In genomic region chr16:32508506-32509065, GRCm38 (mm10) we compare ENCODE assay signal across 12 mouse cellular contexts. TPM values are rescaled to one million over a fixed set of nuclear protein-coding genes. Genes with fewer than 3 reads are reported as not detected.
DNase-seq lines count a peak whose midpoint lies in the region; ATAC-seq and TF ChIP-seq lines count a peak whose summit lies in the region.
"Had no signal": no experiment of that assay in that cellular context is flagged by ENCODE, and none has a peak within 500 bp of the region (broad histone marks: within the 10 kb centered on the region; RNA-seq: fewer than 3 reads in every experiment).

No protein-coding gene starts in this region.

- TF ChIP-seq CTCF in lung, embryonic 14.5 days (IDR thresholded peaks at IDR 0.05; ENCODE audit: low read depth) = no peak
- no peak for TF ChIP-seq CTCF in lung, adult 2 months (IDR thresholded peaks at IDR 0.05; ENCODE audit: insufficient read depth, low read length)
- TF ChIP-seq CTCF in bone marrow, adult 2 months (IDR thresholded peaks at IDR 0.05; ENCODE audit: control insufficient read depth, insufficient read depth, low read length) = no peak
- no peak for TF ChIP-seq CTCF in hindbrain, postnatal 0 days (IDR thresholded peaks at IDR 0.05; ENCODE audit: low read depth)

- H3K36me3 ChIP-seq in lung, embryonic 14.5 days (ENCODE audit: insufficient read depth) = no peaks in the 10 kb centered on the region
- H3K36me3 ChIP-seq in hindbrain, postnatal 0 days (ENCODE audit: insufficient read depth, low read length) = no peaks in the 10 kb centered on the region

- H3K9ac ChIP-seq in lung, embryonic 14.5 days = peak overlapping the region; percentile 17; the same call in 1 of the 2 replicates
- no peak overlapping the region for H3K9ac ChIP-seq in hindbrain, postnatal 0 days (replicated peaks; ENCODE audit: low read length)

- no peak overlapping the region for H3K4me3 ChIP-seq in lung, embryonic 14.5 days (ENCODE audit: low read depth, low read length)
- no peak overlapping the region for H3K4me3 ChIP-seq in lung, adult 2 months (replicated peaks; ENCODE audit: extremely low read depth, low read depth, low read length)
- peak overlapping the region; percentile 40 for H3K4me3 ChIP-seq in bone marrow, adult 2 months (replicated peaks; ENCODE audit: control insufficient read depth, low read depth, low read length)
- H3K4me3 ChIP-seq in hindbrain, postnatal 0 days (ENCODE audit: low read length) = no peak overlapping the region

- H3K27ac ChIP-seq in lung, embryonic 14.5 days (ENCODE audit: low read depth) = peak overlapping the region; percentile 90
- peak overlapping the region; percentile 93 for H3K27ac ChIP-seq in bone marrow, adult 2 months (ENCODE audit: control insufficient read depth, insufficient read depth, low read depth, low read length, poor library complexity)
- 0 out of 2 replicates have a peak overlapping the region, but pooled peaks have one; percentile 43 for H3K27ac ChIP-seq in hindbrain, postnatal 0 days
- H3K27ac ChIP-seq: macrophage had no signal

- peak; percentile 19; the same call in 1 of the 2 replicates for ATAC-seq in lung, embryonic 14.5 days (ENCODE audit: insufficient read depth)
- ATAC-seq in hindbrain, postnatal 0 days = no peak
- 0 out of 2 replicates have a peak, but pooled peaks have one; percentile 1 for ATAC-seq in megakaryocyte progenitor cell, adult 5-6 weeks (replicated peaks; ENCODE audit: poor library complexity)
- no peak for ATAC-seq in CD4-positive, CD25-positive, alpha-beta regulatory T cell, adult 4 months

- H3K4me1 ChIP-seq in lung, embryonic 14.5 days (ENCODE audit: insufficient read depth) = peaks cover 26% of the 10 kb centered on the region
- H3K4me1 ChIP-seq in lung, adult 2 months (ENCODE audit: control insufficient read depth, insufficient read depth, low read length) = no peaks in the 10 kb centered on the region; the same call in 1 of the 2 replicates
- peaks cover 9% of the 10 kb centered on the region for H3K4me1 ChIP-seq in bone marrow, adult 2 months (ENCODE audit: control insufficient read depth, insufficient read depth, low read length)
- peaks cover 10% of the 10 kb centered on the region; the same call in 1 of the 2 replicates for H3K4me1 ChIP-seq in hindbrain, postnatal 0 days (ENCODE audit: insufficient read depth, low read length)

- H3K9me3 ChIP-seq in lung, embryonic 14.5 days (ENCODE audit: low read depth, low read length) = no peaks in the 10 kb centered on the region
- H3K9me3 ChIP-seq in hindbrain, postnatal 0 days (ENCODE audit: low read length) = no peaks in the 10 kb centered on the region

- peak overlapping the region; percentile 32; the same call in 1 of the 2 replicates for H3K4me2 ChIP-seq in lung, embryonic 14.5 days
- H3K4me2 ChIP-seq in hindbrain, postnatal 0 days (ENCODE audit: low read depth, low read length) = no peak overlapping the region

- no peak for DNase-seq in lung, embryonic 14.5 days
- no peak for DNase-seq in lung, adult 2 months
- DNase-seq in hindbrain, postnatal 0 days (ENCODE audit: low spot score) = no peak
- DNase-seq in layer of hippocampus, postnatal 25 days (ENCODE audit: extremely low spot score in 1 of 2, low spot score in 1 of 2) = no peak
- no peak for DNase-seq in layer of hippocampus, adult 9-10 months (ENCODE audit: low spot score)
- DNase-seq: kidney, postnatal 4 days had no signal

- 38% methylated on average over 3 of the region's 3 CpGs for WGBS in lung, embryonic 14.5 days
- 54% methylated on average over 3 of the region's 3 CpGs for WGBS in lung, adult 2 months
- 67% methylated on average over 3 of the region's 3 CpGs for WGBS in bone marrow, adult 2 months
- 26% methylated on average over 3 of the region's 3 CpGs for WGBS in hindbrain, postnatal 0 days

- TF ChIP-seq POLR2A in lung, adult 2 months (IDR thresholded peaks at IDR 0.05; ENCODE audit: borderline replicate concordance, extremely low read depth, low read depth, low read length) = no peak
- TF ChIP-seq POLR2A in bone marrow, adult 2 months (IDR thresholded peaks at IDR 0.05; ENCODE audit: borderline replicate concordance, control insufficient read depth, low read depth, low read length) = no peak

- no peaks in the 10 kb centered on the region for H3K27me3 ChIP-seq in lung, embryonic 14.5 days (ENCODE audit: insufficient read depth, low read length)
- H3K27me3 ChIP-seq in hindbrain, postnatal 0 days (ENCODE audit: insufficient read depth, low read length) = no peaks in the 10 kb centered on the region

RNA-seq across cellular contexts. Expression of gene Zdhhc19, which starts 12.5 kb away (rescaled TPM):
- not detected in 2 replicates for polyA plus RNA-seq in lung, embryonic 14.5 days (2014; fragmentation: Nextera tagmentation; extraction: Ambion mirVana)
- not detected in 2 replicates for polyA plus RNA-seq in lung, adult 2 months (2012; rRNA removed)
- not detected in 2 replicates for polyA plus RNA-seq in bone marrow, adult 2 months (2011; ENCODE audit: insufficient read depth, insufficient read length, low replicate concordance, missing spikeins)
- total RNA-seq in hindbrain, postnatal 0 days (2014; rRNA removed) = not detected in 2 replicates
- 0.33 and 0.52 TPM in 2 replicates for polyA plus RNA-seq in hindbrain, postnatal 0 days (2015; fragmentation: Nextera tagmentation; extraction: Ambion mirVana)
- not detected in 2 replicates for total RNA-seq in megakaryocyte progenitor cell, adult 5-6 weeks (2015)
- not detected in 2 replicates for total RNA-seq in megakaryocyte progenitor cell, adult 5-6 weeks (2017)
- not detected for polyA plus RNA-seq in CD4-positive, CD25-positive, alpha-beta regulatory T cell, adult 4 months (2017; shearing (Covaris generic))
- total RNA-seq in layer of hippocampus, postnatal 25 days (2021) = not detected
- total RNA-seq: gastrocnemius, postnatal 25 days had no signal
- polyA plus RNA-seq: embryonic facial prominence, embryonic 11.5 days; macrophage had no signal

RNA-seq across cellular contexts. Expression of gene Slc51a, which starts 20.9 kb away (rescaled TPM):
- 0.24 and 0.60 TPM in 2 replicates for polyA plus RNA-seq in lung, embryonic 14.5 days (2014; fragmentation: Nextera tagmentation; extraction: Ambion mirVana)
- 0.11 and 0.17 TPM in 2 replicates for polyA plus RNA-seq in lung, adult 2 months (2012; rRNA removed)
- not detected in 2 replicates for polyA plus RNA-seq in bone marrow, adult 2 months (2011; ENCODE audit: insufficient read depth, insufficient read length, low replicate concordance, missing spikeins)
- not detected in 2 replicates for total RNA-seq in hindbrain, postnatal 0 days (2014; rRNA removed)
- 0.16 TPM in 1 of 2 replicates, not detected in the other for polyA plus RNA-seq in hindbrain, postnatal 0 days (2015; fragmentation: Nextera tagmentation; extraction: Ambion mirVana)
- not detected in 2 replicates for total RNA-seq in megakaryocyte progenitor cell, adult 5-6 weeks (2015)
- total RNA-seq in megakaryocyte progenitor cell, adult 5-6 weeks (2017) = 0.04 and 0.17 TPM in 2 replicates
- polyA plus RNA-seq in CD4-positive, CD25-positive, alpha-beta regulatory T cell, adult 4 months (2017; shearing (Covaris generic)) = not detected
- total RNA-seq in layer of hippocampus, postnatal 25 days (2021) = not detected
- total RNA-seq: gastrocnemius, postnatal 25 days had no signal

Comparison
In these comparisons a context has a peak if more than half of its experiments do, and no peak if none do; other contexts are left out.
1. ATAC-seq: peak in lung, embryonic 14.5 days (single experiment) and megakaryocyte progenitor cell, adult 5-6 weeks (single experiment); none in hindbrain, postnatal 0 days (single experiment) and CD4-positive, CD25-positive, alpha-beta regulatory T cell, adult 4 months (single experiment).
2. H3K27ac ChIP-seq: peak in every context shown above with its lines; median percentile 93 in bone marrow, adult 2 months; 90 in lung, embryonic 14.5 days; 43 in hindbrain, postnatal 0 days.